Mouse (Mus musculus) c-Kit-positive CD71-positive TER-119-positive erythroid progenitor cells, embryonic 14.5 days (primary cell): ENCODE results near the gene Capn15.

Source experiments
- DNase-seq: peaks from one replicate; pipeline ENCODE4 v3.0.0-alpha.2; 2013; ENCODE audit warnings: low spot score

Gene Capn15

GRCm38 (mm10) chr17:25919144-25919785, 66.3 kb downstream of the Capn15 start, which contains the start of gene Rab40c:
TSS of gene Rab40c (minus strand) at chr17:25919727.
- DNase-seq = no peak

GRCm38 (mm10) chr17:25918037-25918750, 67.4 kb downstream of the Capn15 start:
- no peak for DNase-seq

- no peak for DNase-seq
These were observed 68.5 kb downstream of the Capn15 start for GRCm38 (mm10) chr17:25916931-25917647.

GRCm38 (mm10) chr17:25914295-25914694, 71.3 kb downstream of the Capn15 start:
- no peak for DNase-seq

- no peak for DNase-seq
These were observed 71.7 kb downstream of the Capn15 start for GRCm38 (mm10) chr17:25913877-25914275.

- no peak for DNase-seq
These were observed 72.3 kb downstream of the Capn15 start for GRCm38 (mm10) chr17:25913186-25913876.

- no peak for DNase-seq
These were observed 73.8 kb downstream of the Capn15 start for GRCm38 (mm10) chr17:25911816-25912215.
